Mouse (Mus musculus): ENCODE data around the gene Plaa.
"Not testable (repeated sequence)": the region's sequence is repeated elsewhere in the genome, so short reads cannot be mapped to it uniquely, and the experiment has no call there.

The Plaa gene

DNA sequence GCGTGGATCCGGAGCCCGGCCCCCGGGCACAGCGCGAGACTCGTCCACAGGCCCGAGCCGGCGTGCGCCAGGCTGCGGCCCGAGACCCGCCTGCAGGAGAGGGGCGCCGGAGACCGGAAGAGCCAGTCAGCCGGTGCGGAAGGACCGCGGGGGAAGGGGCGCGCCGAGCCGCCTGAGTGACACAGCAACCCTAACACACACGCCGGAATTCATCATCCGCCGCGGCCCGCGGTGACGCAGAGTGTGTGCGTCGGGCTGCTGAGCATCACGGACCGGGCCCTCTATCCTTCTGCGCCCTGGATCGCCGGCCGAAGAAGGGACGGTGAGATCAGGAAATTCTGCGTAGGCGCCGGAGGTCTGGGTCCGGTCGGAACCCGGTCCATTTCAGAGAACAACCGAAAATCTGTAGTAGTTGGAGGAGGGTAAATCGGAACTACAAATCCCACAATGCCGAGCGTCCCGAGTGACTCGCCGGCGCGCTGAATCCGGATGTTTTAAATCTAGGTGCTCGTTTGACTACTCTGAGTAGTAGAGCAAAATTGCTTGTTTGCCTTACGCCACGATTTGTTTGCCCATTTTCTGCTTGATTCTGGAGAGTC is at the start of gene Plaa:
Gene Plaa (minus strand): TSS at position 214 of the 599 bp plus-strand sequence.
- DNase-seq (ENCODE audit: low spot score), result peak; percentile 66

DNA sequence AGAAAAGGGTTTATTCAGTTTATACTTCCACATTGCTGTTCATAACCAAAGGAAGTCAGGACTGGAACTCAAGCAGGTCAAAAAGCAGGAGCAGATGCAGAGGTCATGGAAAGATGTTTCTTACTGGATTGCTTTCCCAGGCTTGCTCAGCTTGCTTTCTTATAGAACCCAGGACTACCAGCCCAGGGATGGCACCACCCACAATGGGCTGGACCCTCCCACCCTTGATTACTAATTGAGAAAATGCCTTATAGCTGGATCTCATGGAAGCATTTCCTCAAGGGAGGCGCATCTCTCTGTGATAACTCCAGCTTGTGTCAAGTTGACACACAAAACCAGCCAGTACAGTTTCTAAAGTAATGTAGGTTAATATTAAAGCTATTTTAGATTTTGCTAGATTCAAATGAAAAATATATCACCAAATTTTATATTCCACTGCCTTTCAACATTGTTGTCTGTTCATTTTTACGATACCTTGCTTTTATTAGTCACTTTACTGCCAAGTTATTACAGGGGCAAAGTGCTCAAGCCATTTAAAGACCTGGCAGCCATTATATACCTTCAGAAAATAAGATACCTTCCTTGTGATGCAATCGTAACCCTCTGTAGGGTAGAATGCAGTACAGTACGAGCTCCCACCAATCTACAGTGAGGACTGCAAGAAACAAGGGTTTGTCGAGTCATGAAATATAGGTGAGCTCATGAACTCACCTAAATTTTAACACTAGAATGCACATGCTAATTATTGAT is 47.6 kb upstream of the Plaa start:
- DNase-seq (ENCODE audit: low spot score), result not testable (repeated sequence)

DNA sequence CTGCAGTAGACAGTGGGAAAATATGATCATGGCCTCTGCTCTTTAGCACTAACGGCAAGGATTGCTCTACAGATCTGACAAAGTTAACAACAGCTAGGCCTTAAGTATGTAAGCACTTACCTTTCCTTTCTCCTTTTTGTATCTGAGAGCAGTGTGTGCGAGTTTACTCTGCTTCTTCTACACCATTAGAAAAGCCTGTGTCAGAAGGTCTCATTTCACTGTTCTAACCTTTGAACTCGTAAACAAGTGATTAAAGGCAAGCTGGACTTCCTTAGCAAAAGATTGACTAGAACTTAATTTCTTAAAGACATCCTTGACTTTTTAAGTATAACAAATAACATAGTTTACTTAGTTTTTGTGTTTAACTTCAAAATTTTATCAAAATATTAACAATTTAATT is 46.9 kb upstream of the Plaa start, which contains the start of gene Lrrc19:
Gene Lrrc19 (minus strand): TSS at position 225 of the 400 bp plus-strand sequence.
- DNase-seq (ENCODE audit: low spot score), result no peak

DNA sequence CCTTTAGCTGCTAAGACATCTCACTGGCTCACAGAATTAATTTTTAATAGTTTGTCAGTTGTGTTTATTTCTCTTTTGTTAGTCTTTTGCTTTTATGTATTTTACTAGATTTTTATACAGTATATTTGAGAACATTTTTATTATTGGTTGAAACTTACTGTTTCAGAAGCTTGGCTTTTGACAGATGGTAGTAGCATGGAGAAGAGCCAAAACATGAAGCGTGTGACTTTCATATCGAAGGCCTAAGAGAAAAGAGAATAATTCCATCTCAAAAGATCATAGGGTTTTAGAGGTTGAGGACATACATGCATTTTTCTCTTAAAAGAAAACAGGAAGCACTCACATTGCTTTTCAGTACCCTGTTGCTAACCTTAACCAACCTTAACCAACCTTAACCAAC is 40.1 kb upstream of the Plaa start:
- no peak for DNase-seq (ENCODE audit: low spot score)

DNA sequence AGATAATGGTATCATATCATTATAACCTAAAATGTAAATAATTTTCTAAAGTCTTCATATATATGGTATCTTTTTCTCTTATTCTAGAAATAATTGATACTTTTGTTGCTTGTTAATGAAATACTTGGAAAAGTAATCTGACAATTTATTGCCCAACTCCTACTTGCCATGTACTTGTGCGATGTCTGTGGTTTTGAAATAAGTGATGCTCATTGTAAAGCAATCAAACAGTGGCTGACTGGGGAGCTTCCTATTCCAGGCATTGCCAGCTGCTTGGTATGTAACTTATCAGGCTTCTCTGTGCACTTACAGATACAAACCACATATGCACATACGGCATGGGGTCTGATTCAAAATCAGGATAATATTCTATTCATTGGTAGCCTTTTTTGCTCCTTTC is 17.0 kb upstream of the Plaa start:
- DNase-seq (ENCODE audit: low spot score), result no peak

DNA sequence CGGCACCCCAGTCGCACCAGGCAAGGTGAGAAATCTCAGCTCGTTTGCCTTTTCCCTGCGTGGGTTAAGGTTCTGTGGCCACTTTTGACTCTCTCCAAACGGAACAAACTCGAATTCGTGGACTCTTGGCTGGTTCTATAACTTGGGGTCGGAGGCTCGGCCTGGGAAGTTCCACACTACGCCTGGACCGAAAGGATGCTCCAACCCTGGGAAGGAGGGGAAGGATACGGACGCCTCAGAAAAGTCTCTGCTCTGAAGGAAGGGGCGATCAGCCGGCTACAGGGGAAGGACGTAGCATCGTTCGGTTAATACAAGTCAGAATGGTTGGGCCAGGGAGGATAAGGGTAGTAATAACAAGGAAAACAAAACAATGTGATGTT is 11.6 kb upstream of the Plaa start:
- no peak for DNase-seq (ENCODE audit: low spot score)

DNA sequence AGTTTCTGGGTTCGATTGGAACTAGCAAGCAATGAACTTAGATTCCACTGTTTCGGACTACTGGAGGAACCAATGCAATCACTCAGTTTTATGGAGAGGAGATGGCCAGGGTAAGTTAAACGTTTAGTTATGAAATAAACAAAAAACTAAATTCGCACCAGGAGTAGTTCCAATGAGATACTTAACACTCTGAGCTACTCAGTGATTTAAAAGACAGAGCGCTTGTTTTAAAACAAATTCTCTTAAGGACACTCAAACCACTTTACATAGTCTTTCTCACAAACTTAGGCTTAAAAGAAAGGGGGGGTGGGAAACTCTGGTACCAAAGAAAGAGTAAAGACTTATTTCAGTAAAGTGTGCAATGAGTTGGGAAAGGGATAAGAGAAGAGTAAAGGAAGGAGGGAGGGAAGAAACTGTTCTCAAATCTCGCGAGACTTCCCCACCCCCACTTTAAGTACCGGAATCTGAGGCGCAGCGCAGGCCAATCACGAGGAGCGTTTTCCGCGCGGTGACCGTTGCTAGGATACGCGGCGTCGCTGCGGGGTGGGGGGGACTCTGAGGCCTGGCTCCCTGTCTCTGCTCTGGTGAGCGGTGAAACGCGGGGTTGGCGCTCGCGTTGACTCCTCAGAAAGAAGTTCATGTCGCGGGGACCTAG is 11.1 kb upstream of the Plaa start, which contains the start of gene Ift74:
Gene Ift74 (plus strand): TSS at position 520 of the 655 bp plus-strand sequence.
- peak; percentile 69 for DNase-seq (ENCODE audit: low spot score)

DNA sequence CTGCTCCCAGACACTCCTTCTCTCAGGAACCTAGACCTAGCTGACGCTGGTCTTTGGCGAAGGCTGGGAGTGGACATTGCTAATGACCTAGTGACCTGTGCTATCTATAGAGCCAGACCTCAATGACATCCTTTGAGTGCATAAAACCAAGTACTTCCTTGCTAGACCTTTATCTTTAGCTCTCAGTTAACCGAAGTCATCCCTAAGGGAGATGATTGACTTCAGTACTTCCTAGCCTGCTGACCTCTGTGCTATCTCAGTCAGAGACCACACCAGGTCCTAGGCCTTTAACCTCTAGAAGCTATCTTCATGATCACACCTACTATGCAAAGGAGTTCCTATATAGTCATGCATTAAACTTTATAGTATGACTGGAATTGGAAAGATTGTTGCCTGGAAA is 7.3 kb upstream of the Plaa start:
- no peak for DNase-seq (ENCODE audit: low spot score)

DNA sequence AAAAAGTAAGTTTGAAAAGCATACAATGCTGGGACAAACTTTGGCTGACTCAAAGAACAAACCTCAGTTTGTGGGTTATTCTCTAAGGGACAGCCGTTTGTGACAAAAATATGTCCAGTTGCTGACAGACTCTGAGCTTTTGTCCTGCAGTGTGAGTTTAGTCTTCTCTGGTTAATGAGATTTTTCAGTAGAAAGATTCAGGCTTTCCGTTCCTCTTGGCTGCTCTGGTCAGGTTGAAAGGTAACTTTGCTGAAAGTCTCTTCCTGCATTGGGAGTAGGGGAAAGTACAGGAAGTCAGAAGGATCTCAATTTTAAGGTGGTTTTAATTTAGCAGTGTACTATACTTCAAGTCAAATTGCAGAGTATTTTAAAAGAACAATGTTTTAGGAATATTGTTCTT is 2.5 kb upstream of the Plaa start:
- no peak for DNase-seq (ENCODE audit: low spot score)

DNA sequence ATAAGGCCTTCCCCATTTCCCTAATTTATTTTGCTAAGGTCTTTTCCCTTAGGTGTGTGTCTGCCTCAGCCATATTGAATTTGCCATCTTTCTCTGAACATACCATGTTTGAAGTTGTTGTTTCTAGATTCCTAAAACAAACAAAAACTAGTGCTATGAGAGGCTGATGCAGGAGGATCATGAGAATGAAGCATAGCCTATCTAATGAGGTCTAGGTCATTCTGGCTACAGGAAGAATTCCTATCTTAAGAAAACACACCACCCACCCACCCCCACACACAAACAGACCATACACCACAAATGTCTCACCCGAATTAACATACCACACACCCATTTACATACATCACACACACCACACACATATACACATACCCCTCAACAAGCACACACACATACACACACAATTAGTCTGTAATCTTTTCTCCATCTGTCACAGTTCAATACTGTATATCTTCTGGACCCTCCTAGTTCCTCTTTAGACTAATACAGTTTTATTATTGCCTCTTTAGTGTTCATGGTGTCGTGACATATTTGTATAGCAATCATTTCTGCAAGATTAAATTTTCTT is 1.5 kb upstream of the Plaa start:
- no peak for DNase-seq (ENCODE audit: low spot score)

DNA sequence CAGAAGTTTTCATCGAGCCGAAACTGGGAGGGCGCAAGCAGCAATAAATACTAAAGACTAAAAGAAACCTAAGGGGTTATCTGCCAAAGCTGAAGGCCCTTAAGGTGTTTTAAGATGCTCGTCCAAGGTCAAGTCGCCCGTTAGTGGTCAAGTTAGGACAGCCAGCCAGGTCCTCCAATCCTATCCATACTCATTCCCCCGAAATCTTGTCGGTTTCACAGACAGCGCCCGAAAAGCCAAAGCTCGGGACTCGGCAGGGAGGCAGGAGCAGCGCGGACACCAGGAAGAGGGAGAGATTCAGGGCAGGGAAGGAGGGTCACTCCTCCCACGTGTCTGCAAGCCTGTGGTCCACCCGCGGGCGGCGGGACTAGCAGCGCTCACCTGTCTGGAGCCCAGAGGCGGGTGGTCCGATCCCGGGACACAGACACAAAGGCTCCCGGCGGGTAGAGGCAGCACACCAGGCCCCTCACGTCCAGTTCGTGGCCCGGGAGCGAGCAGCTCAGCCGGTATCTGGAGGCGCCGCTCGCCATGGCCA is 481 bp downstream of the Plaa start:
- peak; percentile 10 for DNase-seq (ENCODE audit: low spot score)

DNA sequence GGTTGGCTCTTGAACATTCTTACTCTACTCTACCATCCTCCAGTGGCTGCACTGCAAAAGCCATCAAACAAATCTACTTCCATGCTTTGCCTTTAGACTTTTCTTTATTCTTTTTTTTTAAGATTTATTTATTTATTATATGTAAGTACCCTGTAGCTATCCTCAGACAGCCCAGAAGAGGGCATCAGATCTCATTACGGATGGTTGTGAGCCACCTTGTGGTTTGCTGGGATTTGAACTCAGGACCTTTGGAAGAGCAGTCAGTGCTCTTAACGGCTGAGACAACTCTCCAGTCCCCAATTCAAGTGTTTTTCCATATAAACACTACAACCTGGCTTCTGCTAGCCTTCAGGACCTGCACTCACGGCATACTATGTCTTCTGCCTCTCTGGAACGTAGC is 1.6 kb downstream of the Plaa start:
- no peak for DNase-seq (ENCODE audit: low spot score)

DNA sequence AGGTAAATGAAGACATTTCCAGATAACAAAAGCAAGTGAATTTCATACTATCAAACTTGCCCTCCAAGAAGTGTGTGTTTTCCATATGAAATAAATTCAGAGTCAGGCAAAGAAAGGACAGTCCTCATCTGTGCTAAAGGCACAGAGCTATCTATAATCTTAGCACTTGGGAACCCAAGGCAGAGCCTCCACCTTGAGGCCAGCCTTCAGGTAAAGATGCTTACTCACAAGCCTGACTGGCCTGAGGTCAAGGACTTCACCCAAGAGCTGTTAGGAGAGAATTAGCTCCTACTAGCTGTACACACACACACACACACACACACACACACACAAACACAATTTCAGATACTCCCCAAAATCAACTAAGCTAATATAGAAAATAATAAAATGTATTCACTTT is 10.3 kb downstream of the Plaa start:
- DNase-seq (ENCODE audit: low spot score), result no peak

DNA sequence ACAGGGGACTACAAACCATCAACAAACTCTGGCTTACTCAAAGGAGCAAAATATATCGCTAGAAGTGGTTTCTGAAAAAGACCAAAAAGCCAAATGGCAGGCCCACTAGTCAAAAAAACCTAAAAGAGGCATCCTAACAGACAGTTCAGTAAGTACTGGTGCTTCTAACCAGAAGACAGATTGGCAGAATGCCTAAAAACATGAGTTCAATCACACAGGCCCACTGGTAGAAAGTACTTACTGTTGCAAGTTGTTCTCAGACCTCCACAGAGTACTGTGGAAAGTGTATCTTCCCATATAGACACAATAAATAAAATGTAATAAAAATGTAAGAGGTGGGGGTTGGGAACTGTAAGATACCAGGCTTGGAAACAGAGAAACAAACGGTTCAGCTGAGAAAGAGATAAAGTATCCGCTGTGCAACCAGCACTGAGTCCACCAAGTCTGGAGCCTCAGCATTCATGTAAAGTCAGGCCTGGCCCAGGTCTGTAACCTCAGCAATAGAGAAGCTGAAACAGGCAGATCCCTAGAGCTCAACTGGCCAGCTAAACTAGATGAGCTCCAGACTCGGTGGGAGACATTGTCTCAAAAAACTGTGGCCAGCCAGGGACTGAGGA is 11.2 kb downstream of the Plaa start:
- DNase-seq (ENCODE audit: low spot score), result no peak

DNA sequence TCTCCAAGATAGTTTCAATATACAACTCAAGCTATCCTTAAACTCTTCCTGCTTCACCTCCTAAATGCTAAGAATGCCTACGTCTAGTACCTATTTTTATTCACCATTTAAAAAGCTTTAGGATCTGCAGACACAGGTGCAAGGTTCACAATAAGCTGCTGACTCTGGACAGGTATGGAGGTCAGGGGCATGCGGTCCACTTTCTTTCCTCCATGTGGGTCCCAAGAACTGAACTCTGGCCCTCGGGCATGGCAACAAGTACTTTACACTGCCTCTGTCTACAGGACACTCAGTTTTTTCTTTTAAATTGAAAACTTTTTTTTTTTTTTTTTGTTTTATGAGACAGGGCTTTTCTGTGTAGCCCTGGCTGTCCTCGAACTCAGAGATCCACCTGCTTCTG is 30.4 kb downstream of the Plaa start:
- DNase-seq (ENCODE audit: low spot score), result no peak

DNA sequence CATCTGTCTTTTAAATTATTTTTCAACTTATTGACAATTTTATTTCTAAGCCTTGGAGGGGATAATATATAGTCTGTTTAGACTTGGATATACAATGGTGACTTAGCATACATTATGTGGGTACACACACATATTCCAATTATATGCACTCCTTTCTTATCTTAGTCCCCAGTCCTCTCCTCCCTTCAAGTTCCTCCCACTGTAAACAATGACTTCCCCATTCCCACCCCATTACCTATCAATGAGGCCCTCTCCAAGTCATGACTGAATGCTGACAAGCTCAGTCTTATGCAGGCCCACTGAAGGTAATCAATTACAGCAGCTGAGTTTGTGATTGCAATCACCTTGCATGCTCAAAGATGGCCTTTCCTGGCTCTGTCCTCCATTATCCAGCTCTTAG is 38.7 kb downstream of the Plaa start:
- no peak for DNase-seq (ENCODE audit: low spot score)

DNA sequence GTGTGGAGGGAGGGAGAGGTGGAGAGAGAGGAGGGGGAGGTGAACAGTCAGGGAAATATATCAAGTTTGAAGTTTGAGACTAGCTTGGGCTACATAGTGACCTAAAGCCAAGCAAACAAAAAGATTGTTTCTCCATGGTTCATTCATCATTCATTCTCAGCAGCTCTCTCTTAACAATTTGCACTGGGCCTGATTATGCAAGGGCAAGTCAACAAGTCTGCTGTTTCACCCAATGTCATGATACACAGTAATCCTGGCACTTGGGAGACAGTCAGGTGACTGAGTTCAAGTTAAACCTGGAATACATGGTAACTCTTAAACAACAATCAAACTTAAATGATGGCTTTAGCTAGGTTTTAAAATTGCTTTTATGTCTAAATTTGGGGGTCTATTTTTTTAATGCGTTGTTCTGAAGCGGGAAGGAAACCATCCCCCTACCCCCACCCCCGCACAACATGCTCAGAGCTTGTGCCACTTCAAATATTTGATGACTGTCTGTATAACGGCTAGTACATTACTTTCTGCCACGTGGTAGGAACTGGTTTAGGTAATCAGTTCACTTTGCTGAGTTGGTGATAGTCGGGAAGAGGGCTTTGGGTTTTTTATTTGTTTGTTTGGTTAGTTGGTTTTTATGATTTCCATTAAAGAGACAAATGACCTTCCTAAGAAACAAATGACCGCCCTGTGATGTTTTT is 40.9 kb downstream of the Plaa start:
- DNase-seq (ENCODE audit: low spot score), result no peak

DNA sequence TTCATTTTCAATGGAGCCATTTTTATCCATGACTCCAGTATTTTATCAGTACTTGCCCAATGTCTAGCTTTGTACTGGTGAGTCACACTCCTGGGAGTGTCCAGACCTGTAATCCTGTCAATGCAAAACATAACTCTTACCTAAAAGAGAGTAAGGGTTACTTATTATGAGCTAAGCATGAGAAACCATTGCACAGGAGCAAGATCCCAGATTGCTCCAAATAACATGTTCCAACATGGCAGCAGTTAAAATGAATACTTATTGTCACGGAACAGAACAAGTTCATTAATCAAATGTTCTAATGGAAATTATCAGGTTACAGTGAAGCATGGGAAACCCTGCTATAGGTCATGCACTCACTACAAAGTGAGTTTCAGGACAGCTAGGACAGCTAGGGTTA is 42.7 kb downstream of the Plaa start:
- DNase-seq (ENCODE audit: low spot score), result no peak

DNA sequence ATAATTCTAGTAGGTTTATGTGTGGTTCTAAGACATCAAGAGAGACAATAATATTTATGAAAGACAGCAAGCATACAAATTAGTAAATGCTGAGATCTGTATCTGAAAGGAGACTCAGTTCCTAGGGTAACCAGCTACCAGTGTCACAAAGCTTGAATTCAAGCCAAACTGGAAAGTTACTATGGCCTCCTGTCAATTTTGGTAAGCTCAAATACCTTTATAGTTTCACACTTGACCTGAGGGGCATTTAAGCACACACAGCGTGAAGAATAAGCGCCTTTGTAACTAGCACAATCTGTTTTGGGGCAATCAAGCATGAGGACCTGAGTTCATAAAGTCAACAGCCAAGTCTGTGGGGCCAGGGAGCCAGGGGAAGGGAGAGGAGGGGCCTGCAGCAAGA is 43.8 kb downstream of the Plaa start:
- no peak for DNase-seq (ENCODE audit: low spot score)

DNA sequence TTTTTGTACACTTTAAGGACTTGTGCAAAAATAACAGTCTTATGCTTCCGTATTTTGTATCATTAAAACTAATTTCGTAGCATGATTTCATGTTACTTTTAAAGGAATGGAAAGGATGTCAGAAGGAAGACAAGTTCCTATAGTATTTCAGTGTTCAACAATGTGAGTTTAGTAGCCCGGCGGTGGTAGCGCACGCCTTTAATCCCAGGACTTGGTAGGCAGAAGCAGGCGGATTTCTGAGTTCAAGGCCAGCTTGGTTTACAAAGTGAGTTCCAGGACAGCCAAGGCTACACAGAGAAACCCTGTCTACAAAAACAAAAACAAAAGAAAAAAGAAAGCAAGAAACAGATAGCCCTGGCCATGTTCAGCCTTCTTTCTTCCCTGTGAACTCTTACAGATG is 45.9 kb downstream of the Plaa start:
- DNase-seq (ENCODE audit: low spot score), result no peak

DNA sequence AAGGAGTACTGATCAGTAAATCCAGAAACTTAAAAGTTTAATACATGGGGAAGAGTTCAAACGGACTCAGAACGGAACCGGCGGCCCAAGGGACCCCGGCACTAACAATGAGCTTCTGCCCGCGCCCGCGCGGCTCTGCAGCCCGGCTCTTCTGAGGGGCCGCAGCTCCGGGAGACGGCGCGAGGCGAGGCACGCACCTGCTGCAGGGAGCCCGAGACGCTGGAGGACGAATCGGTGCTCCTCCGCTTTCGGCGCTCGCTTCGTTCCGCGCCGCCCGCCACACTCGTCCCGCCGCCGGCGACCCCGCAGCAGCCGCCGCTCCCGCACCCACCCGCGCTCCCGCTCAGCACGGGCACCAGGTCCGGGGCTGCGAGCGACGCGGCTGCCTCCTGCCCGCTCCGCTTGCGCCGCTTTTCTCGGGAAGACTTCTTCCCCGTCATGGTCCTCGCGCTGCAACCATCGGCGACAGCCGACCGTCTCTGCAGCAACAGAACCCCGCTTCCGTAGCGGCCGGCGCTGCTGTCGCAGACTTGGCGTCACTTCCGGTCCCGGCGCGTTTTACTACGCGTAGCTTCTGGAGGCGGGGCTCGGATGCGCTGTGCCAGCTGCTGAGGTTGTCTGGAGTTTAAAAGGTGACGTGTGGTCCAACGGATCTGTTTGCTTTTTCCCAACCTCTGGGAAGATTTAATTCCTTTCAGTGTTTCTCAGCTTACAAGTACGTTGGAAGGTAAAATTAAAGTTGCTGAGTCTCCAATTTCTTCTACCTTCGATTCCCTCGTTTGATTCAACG is 46.6 kb downstream of the Plaa start, which contains the start of the genes Gm10306 and Caap1:
Gene Gm10306 (plus strand): TSS at position 282 of the 790 bp plus-strand sequence.
Gene Caap1 (minus strand): TSS at position 532 of the 790 bp plus-strand sequence.
- peak; percentile 83 for DNase-seq (ENCODE audit: low spot score)
